Mouse (Mus musculus) right cerebral cortex, postnatal 10 days (tissue): Measurements from ENCODE around the gene Gm6525.

Experiments used
- DNase-seq, 2 experiments: peaks; one replicate each; pipeline ENCODE4 v3.0.0; 2021; ENCODE audit warnings: low spot score in 2 of 2

Gm6525 gene

GRCm38 (mm10) chr3:84169393-84170005, 4.4 kb upstream of the Gm6525 start:
- peak in 1 of 2 experiments; percentile 15 for DNase-seq

GRCm38 (mm10) chr3:84172406-84172805, 1.5 kb upstream of the Gm6525 start:
- DNase-seq: peak in 1 of 2 experiments; percentile 25

- DNase-seq: peak; percentile 83 to 87
These were observed 1.7 kb downstream of the Gm6525 start for GRCm38 (mm10) chr3:84175337-84176315.

- no peak for DNase-seq
These were observed 3.9 kb downstream of the Gm6525 start for GRCm38 (mm10) chr3:84177834-84178233.

GRCm38 (mm10) chr3:84180304-84180703, 6.4 kb downstream of the Gm6525 start:
- no peak for DNase-seq

- no peak for DNase-seq
These were observed 7.2 kb downstream of the Gm6525 start for GRCm38 (mm10) chr3:84181102-84181501.

GRCm38 (mm10) chr3:84181717-84182116, 7.8 kb downstream of the Gm6525 start:
- DNase-seq: no peak

- DNase-seq: no peak
These were observed 15.8 kb downstream of the Gm6525 start for GRCm38 (mm10) chr3:84189629-84190173.

- peak in 1 of 2 experiments; percentile 23 for DNase-seq
These were observed 16.7 kb downstream of the Gm6525 start for GRCm38 (mm10) chr3:84190513-84191061.

- DNase-seq: no peak
These were observed 17.4 kb downstream of the Gm6525 start for GRCm38 (mm10) chr3:84191141-84191881.

GRCm38 (mm10) chr3:84193881-84194280, 20.0 kb downstream of the Gm6525 start:
- no peak for DNase-seq

- no peak for DNase-seq
These were observed 24.3 kb downstream of the Gm6525 start for GRCm38 (mm10) chr3:84198229-84198628.

GRCm38 (mm10) chr3:84199516-84199915, 25.6 kb downstream of the Gm6525 start:
- no peak for DNase-seq

- peak in 1 of 2 experiments; percentile 49 for DNase-seq
These were observed 26.9 kb downstream of the Gm6525 start for GRCm38 (mm10) chr3:84200559-84201420.

- DNase-seq: no peak
These were observed 30.7 kb downstream of the Gm6525 start for GRCm38 (mm10) chr3:84204640-84205039.

GRCm38 (mm10) chr3:84205650-84206049, 31.7 kb downstream of the Gm6525 start:
- DNase-seq: peak in 1 of 2 experiments; percentile 65

GRCm38 (mm10) chr3:84206106-84206505, 32.2 kb downstream of the Gm6525 start:
- DNase-seq: no peak

- DNase-seq: no peak
These were observed 33.5 kb downstream of the Gm6525 start for GRCm38 (mm10) chr3:84207366-84207765.

- no peak for DNase-seq
These were observed 34.6 kb downstream of the Gm6525 start for GRCm38 (mm10) chr3:84208475-84208874.

- no peak for DNase-seq
These were observed 35.1 kb downstream of the Gm6525 start for GRCm38 (mm10) chr3:84208917-84209513.
